Mouse (Mus musculus) CH12.LX (cell line): ENCODE measurements around the gene C330021F23Rik.
"Not testable (repeated sequence)": the region's sequence is repeated elsewhere in the genome, so short reads cannot be mapped to it uniquely, and the experiment has no call there.

ENCODE experiments used
- CHD2 ChIP-seq: IDR thresholded peaks from 2 replicates; pipeline ENCODE4 v1.6.1; 2011; ENCODE audit warnings: low read length, improper control_type of control experiment
- EP300 ChIP-seq: IDR thresholded peaks from 2 replicates; pipeline ENCODE4 v1.6.1; 2011; ENCODE audit warnings: low read length, improper control_type of control experiment
- JUND ChIP-seq: conservative IDR thresholded peaks from 2 replicates; pipeline ENCODE4 v1.6.1; 2011; ENCODE audit warnings: low read depth, low read length, improper control_type of control experiment
- MAX ChIP-seq: IDR thresholded peaks from 2 replicates; pipeline ENCODE4 v1.6.1; 2011; ENCODE audit warnings: low read length, improper control_type of control experiment
- POLR2A ChIP-seq: IDR thresholded peaks from 2 replicates; pipeline ENCODE4 v1.6.1; 2011; ENCODE audit warnings: low read depth, mild to moderate bottlenecking, improper control_type of control experiment, low read length

DNA sequence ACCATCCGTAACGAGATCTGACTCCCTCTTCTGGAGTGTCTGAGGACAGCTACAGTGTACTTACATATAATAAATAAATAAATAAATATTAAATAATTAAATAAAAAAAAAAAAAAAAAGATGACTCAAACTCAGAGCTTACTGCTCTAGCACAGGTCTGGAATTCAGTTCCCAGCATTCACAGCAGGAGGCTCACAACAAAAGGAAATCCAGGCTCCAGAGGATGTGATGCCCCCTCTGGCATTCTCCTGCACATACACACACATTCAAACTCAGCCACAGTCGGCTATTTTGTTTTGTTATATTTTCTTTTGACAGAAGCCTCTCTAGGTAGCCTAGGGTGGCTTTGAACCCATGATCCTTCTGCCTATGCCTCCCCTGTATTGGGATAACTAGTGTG, 14.2 kb downstream of the C330021F23Rik start:
- TF ChIP-seq JUND, POLR2A, MAX, EP300, CHD2: not testable (repeated sequence)
